Mouse (Mus musculus) megakaryocyte, adult 5-6 weeks (primary cell): ENCODE measurements at regions not wholly inside any gene's neighbourhood (a gene's known extent, or its start where the extent isn't known, plus 50 kb on each side); places are given as distances from the start of the nearest gene placed in this dataset.
A peak's percentile ranks its signal among the peaks of the same experiment; 100 is the strongest.
"Not testable (repeated sequence)": the region's sequence is repeated elsewhere in the genome, so short reads cannot be mapped to it uniquely, and the experiment has no call there.

ENCODE experiments used
- ATAC-seq: 2 replicates; pipeline ENCODE4 v1.8.0; 2016; ENCODE audit warnings: mild to moderate bottlenecking, inconsistent platforms; ENCODE audit not compliant: poor library complexity, severe bottlenecking

- not testable (repeated sequence) for ATAC-seq
Measured at GRCm38 (mm10) chr8:71081291-71081690, 175.6 kb downstream of the Map1s start.

GRCm38 (mm10) chr8:71127131-71127530, 145.4 kb upstream of the Myo9b start:
- not testable (repeated sequence) for ATAC-seq

GRCm38 (mm10) chr8:71130411-71131261, 141.9 kb upstream of the Myo9b start:
- no peak for ATAC-seq

GRCm38 (mm10) chr8:71131327-71132089, 141.0 kb upstream of the Myo9b start:
- no peak for ATAC-seq

- ATAC-seq, result not testable (repeated sequence)
Measured at GRCm38 (mm10) chr8:71132898-71133297, 139.6 kb upstream of the Myo9b start.

- ATAC-seq, result not testable (repeated sequence)
Measured at GRCm38 (mm10) chr8:71137131-71137530, 135.4 kb upstream of the Myo9b start.

GRCm38 (mm10) chr8:71142373-71142973, 130.0 kb upstream of the Myo9b start:
- ATAC-seq, result not testable (repeated sequence)

- ATAC-seq, result not testable (repeated sequence)
Measured at GRCm38 (mm10) chr8:71171478-71172210, 100.9 kb upstream of the Myo9b start.

GRCm38 (mm10) chr8:71192939-71193338, 79.6 kb upstream of the Myo9b start:
- not testable (repeated sequence) for ATAC-seq

GRCm38 (mm10) chr8:71195006-71195722, 77.3 kb upstream of the Myo9b start:
- ATAC-seq, result peak; percentile 15; the same call in 1 of the 2 replicates
